Mouse (Mus musculus) brain, embryonic 14.5 days (tissue): ENCODE data around the gene Gpr179. TPM values are rescaled to one million over a fixed set of nuclear protein-coding genes. Genes with fewer than 3 reads are reported as not detected.

ENCODE experiments used
- DNase-seq: peaks from one replicate; pipeline ENCODE4 v3.0.0-alpha.2; 2011; ENCODE audit warnings: low read depth
- CTCF ChIP-seq: fragments of 200-500 bp; IDR thresholded peaks from 2 replicates; pipeline ENCODE4 v1.5.1; 2012; ENCODE audit warnings: inconsistent platforms, mild to moderate bottlenecking, moderate library complexity, borderline replicate concordance; ENCODE audit not compliant: insufficient read depth, insufficient read length; ENCODE audit errors: extremely low read depth
- POLR2A ChIP-seq: fragments of 200-500 bp; IDR thresholded peaks from 2 replicates; pipeline ENCODE4 v1.6.1; 2012; ENCODE audit warnings: mild to moderate bottlenecking, inconsistent platforms, borderline replicate concordance; ENCODE audit not compliant: poor library complexity, insufficient read depth, insufficient read length, severe bottlenecking; ENCODE audit errors: extremely low read depth
- polyA plus RNA-seq: library from polyadenylated mRNA; depleted of rRNA; stranded (reverse); fragments of >200 nt; gene quantifications from 2 replicates; pipeline ENCODE4 v1.2.3, GENCODE M21; 2012

Gene Gpr179
- polyA plus RNA-seq, 1 experiment: 0.41 TPM

DNA sequence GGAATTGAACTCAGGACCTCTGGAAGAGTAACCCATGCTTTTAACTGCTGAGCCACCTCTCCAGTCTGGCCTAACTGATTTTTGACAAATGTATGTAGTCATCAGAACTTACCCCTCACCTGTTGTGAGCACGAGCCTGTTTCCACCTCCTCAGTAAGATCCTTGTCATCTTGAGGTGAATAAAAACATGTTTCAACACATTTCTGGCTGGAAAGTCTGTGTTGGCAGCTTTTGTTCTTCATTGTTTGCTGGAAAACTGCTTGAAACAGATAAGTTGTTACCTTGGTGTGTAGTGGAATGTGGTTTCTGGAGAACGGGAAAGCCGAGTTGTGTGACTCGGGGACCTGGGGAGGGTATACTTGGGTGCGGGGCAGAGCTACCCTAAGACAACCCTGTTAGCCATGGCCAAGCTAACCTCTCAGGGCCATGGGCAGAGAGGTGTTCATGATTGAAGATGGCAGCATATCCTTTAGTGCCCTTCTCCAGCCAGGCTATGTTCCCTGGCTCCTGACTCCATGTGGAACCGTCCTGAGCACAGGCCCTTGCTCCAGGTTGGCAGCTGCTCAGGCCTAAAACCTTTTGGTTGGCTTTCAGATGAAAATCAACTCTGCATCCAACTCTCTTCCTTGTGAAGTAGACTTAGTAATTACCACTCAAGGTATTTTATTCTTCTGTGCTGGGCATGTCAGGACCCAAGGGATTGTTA is 20.4 kb upstream of the Gpr179 start:
- no peak for DNase-seq
- TF ChIP-seq POLR2A (no peak), CTCF (no peak)

DNA sequence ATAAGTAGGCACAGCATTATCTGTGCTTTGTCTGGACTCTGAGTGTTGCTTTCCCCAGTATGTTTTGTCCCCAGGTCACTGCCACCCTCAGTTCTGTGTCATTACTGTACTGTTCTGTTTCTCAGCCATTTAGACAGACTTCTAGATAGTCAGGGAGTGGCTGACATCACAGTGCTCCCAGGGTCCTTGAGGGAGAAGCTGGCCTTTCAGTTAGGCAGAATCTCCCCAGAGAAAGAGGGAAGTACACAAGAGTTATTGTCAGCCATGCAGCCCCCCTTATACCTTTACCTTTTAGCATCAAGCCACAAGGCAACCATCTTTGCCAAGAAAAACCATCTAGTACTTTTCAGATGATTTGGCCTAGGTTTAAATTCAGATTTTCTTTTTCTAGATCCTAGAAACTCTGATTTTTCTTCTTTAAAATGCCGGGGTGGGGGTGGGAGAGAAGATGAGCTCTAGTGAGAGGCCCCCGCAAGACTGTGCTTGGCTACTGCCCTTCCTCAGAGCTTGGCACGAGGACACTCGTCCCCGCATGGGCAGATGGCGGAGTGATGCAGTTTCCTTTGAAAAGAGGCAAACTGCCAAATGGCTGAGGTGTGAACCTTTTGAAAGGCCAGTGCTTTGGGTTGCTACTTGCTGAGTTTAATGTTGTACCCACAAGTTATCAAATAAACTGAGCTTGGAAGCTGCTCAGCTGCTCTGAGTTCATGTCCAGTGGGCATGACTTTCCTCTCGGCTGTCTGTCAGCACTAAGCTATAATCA is 18.6 kb upstream of the Gpr179 start:
- DNase-seq: peak; percentile 82
- TF ChIP-seq CTCF (no peak), POLR2A (no peak)

DNA sequence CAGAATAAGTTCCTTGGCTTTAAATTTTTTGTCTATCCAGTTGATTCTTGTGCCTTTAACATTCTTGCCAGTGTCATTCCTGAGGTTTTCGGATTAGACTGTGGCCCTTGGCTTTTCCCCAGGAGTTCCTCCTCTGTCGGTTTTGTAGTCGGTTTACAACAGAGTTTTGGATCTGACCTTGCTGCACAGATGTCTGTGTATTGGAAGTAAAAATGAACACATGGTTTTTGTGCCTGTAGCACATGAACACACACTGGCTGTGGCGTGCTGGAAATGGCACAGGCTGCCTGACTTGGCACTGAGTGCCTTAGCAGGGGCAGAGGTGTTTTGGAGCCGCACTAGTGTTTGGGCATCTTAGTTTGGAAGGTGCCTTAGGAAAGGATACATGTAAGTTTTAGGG is 16.6 kb upstream of the Gpr179 start:
- DNase-seq: peak; percentile 30

DNA sequence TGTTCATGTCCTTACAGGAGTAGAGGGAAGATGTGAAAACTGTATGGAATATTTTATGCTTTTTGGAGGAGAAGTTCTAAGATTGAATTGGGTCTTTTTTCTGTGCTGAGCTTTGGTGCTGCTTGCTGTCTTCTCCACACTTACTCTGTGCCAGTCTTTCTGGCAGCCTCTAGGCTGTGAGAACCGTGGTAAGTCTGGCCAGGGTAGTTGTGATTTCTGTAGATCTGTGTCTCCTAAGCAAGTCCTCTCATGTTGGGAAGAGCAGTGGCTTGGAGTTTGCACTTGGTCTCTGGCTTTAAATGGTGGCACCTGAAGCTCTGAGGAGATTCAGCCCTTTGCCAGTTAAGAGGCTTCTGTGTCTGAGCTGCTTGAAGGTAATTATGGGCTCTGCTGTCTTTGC is 13.7 kb upstream of the Gpr179 start:
- TF ChIP-seq CTCF: no peak
- no peak for TF ChIP-seq POLR2A
- no peak for DNase-seq

More for the DNA sequence above, 16.6 kb upstream of the Gpr179 start:
- TF ChIP-seq POLR2A: no peak
- TF ChIP-seq CTCF: no peak

DNA sequence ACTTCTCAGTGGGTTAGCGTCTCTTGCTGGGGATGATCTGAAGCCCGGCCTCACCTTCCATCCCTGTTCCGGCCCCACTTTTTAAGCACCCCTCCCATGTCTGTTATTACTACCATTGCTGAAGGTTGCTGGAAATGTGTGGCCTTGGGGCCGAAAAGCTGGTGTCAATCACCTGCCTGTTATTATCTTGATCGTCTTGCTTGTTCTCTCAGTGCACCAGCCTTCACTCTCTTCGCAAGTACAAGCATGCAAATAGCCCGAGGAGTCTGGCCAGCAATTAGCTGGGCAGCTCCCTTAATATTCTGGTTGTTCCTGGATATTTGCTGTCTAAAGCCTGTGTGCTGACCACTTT is 11.7 kb upstream of the Gpr179 start:
- peak; percentile 33 for DNase-seq
- TF ChIP-seq POLR2A (no peak), CTCF (no peak)

DNA sequence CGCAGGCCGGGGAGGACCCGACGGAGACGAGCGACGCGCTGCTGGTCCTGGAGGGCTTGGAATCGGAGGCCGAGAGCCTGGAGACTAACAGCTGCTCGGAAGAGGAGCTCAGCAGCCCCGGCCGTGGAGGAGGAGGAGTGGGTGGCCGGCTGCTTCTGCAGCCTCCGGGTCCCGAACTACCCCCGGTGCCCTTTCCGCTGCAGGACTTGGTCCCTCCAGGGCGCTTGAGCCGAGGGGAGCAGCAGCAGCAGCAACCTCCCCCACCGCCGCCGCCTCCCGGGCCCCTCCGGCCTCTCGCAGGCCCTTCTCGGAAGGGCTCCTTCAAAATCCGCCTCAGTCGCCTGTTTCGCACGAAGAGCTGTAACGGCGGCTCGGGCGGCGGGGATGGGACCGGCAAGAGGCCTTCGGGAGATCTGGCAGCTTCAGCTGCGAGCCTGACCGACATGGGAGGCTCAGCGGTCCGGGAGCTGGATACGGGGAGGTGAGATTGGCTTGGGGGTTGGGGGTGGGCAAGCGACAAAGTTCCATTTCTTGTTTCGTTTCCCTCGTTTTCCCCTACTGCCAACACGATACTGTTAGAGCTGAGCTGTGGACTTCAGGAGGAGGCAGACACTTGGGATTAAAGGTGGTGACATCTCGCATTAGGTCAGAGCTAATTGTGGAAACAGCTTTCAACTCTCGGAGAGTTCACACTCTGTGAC is 11.2 kb upstream of the Gpr179 start:
- DNase-seq: peak; percentile 44
- TF ChIP-seq CTCF: no peak
- no peak for TF ChIP-seq POLR2A

DNA sequence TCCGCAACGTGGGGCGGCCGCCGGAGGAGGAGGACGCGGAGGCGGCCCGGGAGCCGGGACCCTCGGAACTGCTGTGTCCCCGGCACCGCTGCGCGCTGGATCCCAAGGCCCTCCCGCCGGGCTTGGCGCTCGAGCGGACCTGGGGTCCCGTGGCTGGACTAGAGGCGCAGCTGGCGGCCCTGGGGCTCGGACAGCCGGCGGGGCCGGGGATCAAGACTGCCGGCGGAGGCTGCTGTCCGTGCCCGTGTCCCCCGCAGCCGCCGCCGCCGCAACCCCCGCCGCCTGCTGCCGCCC is 10.7 kb upstream of the Gpr179 start:
- peak; percentile 39 for DNase-seq

DNA sequence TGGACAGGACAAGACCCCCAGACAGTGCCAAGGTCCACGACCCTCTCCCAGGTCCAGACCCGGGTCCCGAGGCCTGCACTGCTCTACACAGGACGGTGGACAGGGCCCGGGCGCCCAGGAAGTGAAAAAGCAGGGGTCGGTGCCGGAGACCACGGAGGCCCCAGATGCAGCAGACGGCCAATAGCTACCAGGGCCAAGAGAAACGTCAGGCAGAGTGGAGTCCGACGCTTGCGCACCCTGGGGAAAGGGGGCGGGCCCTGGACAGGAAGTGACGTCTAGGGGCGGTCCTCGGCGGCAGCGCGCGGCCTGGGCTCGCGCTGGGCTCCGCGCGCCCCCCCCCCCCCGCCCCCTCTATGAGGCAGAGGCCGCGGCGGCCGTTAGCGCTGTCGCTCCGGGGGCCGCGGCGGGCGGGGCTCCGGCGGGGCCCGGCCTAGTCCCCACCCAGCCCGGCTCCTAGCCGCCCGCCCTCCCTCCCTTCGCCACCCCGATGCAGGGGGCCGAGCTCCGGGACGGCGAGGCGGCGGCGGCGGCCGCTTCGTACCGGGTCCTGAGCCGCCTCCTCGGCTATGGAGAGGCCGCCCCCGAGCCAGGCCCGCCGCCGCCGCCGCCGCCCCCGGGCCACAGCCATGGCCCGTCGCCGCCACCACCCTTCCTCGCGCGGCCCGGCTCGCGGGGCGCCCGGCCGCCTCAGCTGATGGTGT is 10.2 kb upstream of the Gpr179 start, which contains the start of gene Socs7:
Socs7 (plus strand) TSS at position 604 of the 701 bp plus-strand sequence.
- TF ChIP-seq CTCF: no peak
- TF ChIP-seq POLR2A: peak; percentile 78
- peak; percentile 97 for DNase-seq

More for the DNA sequence above, 10.7 kb upstream of the Gpr179 start:
- no peak for TF ChIP-seq POLR2A
- no peak for TF ChIP-seq CTCF

DNA sequence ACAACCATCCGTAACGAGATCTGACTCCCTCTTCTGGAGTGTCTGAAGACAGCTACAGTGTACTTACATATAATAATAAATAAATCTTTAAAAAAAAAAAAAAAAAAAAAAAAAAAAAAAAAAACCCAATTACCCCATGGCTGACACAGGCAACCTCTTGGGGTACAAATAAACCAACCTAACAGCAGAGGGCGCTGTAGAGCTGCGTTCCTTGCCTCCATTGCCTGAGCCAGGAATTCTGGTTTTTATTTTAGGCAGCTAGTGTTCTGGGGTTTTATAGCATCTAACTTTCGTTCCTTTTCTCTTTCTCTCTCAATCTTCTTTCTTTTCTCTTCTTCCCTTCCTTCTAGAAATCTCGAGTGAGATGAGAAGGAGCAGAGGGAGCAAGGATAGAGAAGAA is 5.8 kb upstream of the Gpr179 start:
- peak; percentile 73; the same call in 1 of the 2 replicates for TF ChIP-seq CTCF
- DNase-seq: peak; percentile 74

DNA sequence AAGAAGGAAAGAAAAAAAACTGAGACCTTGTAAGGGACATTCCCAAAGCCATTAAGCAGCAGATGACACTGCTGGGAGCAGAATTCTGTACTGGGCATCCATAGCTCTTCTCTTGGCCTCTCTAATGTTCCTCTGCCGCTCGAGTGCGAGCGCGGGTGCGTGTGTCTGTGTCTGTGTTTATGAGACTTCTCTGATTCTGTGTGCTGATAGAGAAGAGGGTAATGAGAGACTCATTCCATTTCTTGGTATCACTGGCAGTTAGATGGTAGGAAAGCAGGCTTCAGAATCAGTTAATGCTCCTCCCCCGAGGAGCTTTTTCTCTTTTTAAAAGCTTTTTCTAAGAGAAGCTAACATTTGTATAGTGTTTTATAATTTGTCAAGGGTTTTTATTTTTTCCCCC is 3.4 kb upstream of the Gpr179 start:
- no peak for DNase-seq
- no peak for TF ChIP-seq CTCF
- TF ChIP-seq POLR2A: no peak

DNA sequence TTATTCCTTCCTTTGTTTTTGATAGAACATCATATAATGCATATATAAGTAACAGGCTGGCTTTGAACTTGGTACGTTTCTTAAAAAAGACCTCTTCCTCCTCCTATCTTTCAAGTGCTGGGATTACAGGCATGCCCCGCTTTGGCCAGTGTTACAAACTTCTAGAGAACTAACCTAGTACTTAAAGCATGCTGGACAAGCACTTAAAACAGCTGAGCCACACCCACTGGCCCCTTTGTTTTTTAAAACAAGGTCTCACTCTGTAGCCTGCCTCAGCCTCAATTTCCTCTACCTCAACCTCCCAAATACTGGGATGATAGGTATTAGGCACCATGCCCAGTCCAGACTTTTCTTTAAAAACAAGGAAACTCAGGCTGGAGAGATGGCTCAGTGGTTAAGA is 2.8 kb upstream of the Gpr179 start:
- TF ChIP-seq CTCF (no peak), POLR2A (no peak)
- DNase-seq: no peak

DNA sequence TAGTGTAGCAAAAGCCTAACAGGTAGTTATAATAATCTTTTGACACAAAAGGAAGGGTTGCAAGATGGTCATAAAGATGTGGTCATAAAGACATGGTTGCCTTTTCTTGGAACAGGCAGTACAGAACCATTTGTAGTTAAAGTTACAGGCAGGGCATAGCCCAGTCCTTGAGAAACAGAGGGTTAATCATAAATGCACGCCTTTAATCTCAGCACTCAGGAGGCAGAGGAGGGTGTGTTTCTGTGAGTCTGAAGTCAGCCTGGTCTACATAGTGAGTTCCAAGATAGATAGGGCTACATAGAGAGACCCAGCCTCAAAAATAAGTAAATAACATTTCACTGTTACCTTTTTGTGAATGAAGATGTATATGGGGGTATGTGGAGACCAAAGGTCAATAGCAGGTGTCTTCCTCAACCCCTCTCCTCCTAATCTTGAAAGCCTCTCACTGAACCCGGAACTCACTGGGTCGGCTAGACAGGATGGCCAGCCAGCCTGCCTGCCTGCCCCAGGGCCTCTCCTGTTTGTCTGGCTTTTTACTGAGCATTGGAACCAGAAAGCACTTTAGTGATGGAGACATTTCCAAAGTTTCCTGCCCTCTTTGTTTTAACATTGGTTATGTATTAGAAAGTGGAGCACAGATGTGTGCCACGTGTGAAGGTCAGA is 1.2 kb upstream of the Gpr179 start:
- DNase-seq: no peak
- TF ChIP-seq POLR2A (no peak), CTCF (no peak)
